Mouse (Mus musculus) C2C12 (cell line): Measurements from ENCODE around the gene Hipk2.

Experiments used
- CTCF ChIP-seq: IDR thresholded peaks from one replicate; pipeline ENCODE4 v1.5.1; 2011; ENCODE audit not compliant: control insufficient read depth, insufficient read depth, insufficient read length
- MAX ChIP-seq: IDR thresholded peaks from one replicate; pipeline ENCODE4 v1.6.1; 2011; ENCODE audit warnings: mild to moderate bottlenecking, control low read depth
- USF1 ChIP-seq: IDR thresholded peaks from one replicate; pipeline ENCODE4 v1.6.1; 2011; ENCODE audit warnings: low read depth, mild to moderate bottlenecking, control low read depth, moderate library complexity

GRCm38 (mm10) chr6:38755961-38756360 lies 120.0 kb downstream of the Hipk2 start:
- TF ChIP-seq CTCF (no peak), USF1 (no peak), MAX (no peak)
